Mouse (Mus musculus) C2C12 (cell line): ENCODE results near the gene Camta2.

Source experiments
- CEBPB ChIP-seq: IDR thresholded peaks from one replicate; pipeline ENCODE4 v1.6.1; 2011; ENCODE audit warnings: low read depth, mild to moderate bottlenecking, control low read depth, moderate library complexity
- CTCF ChIP-seq: IDR thresholded peaks from one replicate; pipeline ENCODE4 v1.5.1; 2011; ENCODE audit not compliant: control insufficient read depth, insufficient read depth, insufficient read length
- MAX ChIP-seq: IDR thresholded peaks from one replicate; pipeline ENCODE4 v1.6.1; 2011; ENCODE audit warnings: mild to moderate bottlenecking, control low read depth
- MYOD1 ChIP-seq: IDR thresholded peaks from one replicate; pipeline ENCODE4 v1.6.1; 2011; ENCODE audit warnings: low read depth; ENCODE audit not compliant: control insufficient read depth, insufficient read length
- MYOG ChIP-seq: IDR thresholded peaks from one replicate; pipeline ENCODE4 v1.6.1; 2011; ENCODE audit not compliant: control insufficient read depth, insufficient read length; ENCODE audit errors: extremely low read depth
- USF1 ChIP-seq: IDR thresholded peaks from one replicate; pipeline ENCODE4 v1.6.1; 2011; ENCODE audit warnings: low read depth, mild to moderate bottlenecking, control low read depth, moderate library complexity

DNA sequence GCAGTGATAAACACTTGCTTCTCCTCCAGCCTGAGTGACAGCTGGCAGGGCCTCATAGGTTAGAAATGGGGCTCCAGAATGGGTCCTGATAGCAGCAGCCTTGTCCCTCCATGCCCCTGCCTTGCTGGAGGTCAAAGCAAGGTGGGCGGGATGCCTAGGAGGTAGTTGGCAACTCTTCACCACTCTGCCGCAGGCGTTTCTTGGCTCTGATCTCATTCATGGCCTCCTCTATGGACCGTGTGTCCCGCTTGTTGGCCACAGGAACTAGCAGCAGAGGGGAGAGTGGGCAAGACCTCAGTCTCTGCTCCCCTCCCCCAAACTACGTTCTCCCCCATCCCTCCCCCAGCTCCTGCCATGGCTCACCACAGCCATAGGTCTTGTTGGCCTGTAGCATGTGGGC, 23.9 kb downstream of the Camta2 start:
- TF ChIP-seq CTCF: no peak
- no peak for TF ChIP-seq MYOG
- no peak for TF ChIP-seq CEBPB
- TF ChIP-seq MAX: no peak
- no peak for TF ChIP-seq MYOD1
- no peak for TF ChIP-seq USF1
